Mouse (Mus musculus) embryonic fibroblast, embryonic 13.5 days (primary cell): ENCODE measurements around the gene Tbc1d2.

Source experiments
- CTCF ChIP-seq: IDR thresholded peaks from 2 replicates; pipeline ENCODE4 v1.5.1; 2011; ENCODE audit warnings: mild to moderate bottlenecking, control low read depth, low read length, moderate library complexity, borderline replicate concordance; ENCODE audit not compliant: insufficient read depth
- POLR2A ChIP-seq: IDR thresholded peaks from 2 replicates; pipeline ENCODE4 v1.6.1; 2011; ENCODE audit warnings: low read depth, mild to moderate bottlenecking, control low read depth, low read length, moderate library complexity

- TF ChIP-seq CTCF (no peak), POLR2A (no peak)
These were observed 848 bp downstream of the Tbc1d2 start for GRCm38 (mm10) chr4:46649161-46649560.
